Mouse (Mus musculus): ENCODE measurements around the gene 1600014C10Rik. TPM values are rescaled to one million over a fixed set of nuclear protein-coding genes. Genes with fewer than 3 reads are reported as not detected.

1600014C10Rik gene
- polyA plus RNA-seq, 1 experiment: 32.8 TPM

GRCm38 (mm10) chr7:38174321-38175148 is 8.5 kb upstream of the 1600014C10Rik start:
- WGBS: 20% methylated on average over 31 of the region's 31 CpGs
- no peaks in the 10 kb centered on the region; the same call in 1 of the 2 replicates for H3K4me1 ChIP-seq (ENCODE audit: control insufficient read depth, insufficient read depth, low read length)
- peak in 1 of 2 experiments; percentile 36 for DNase-seq
- H3K27me3 ChIP-seq (ENCODE audit: control insufficient read depth, insufficient read depth, low read length): no peaks in the 10 kb centered on the region; the same call in 1 of the 2 replicates
- peak overlapping the region; percentile 23 for H3K4me3 ChIP-seq (replicated peaks; ENCODE audit: insufficient read depth, low read depth, low read length)
- no peak for TF ChIP-seq POLR2A (IDR thresholded peaks at IDR 0.05; ENCODE audit: borderline replicate concordance, insufficient read depth, low read length)
- no peak overlapping the region for H3K27ac ChIP-seq (ENCODE audit: insufficient read depth, low read length)

GRCm38 (mm10) chr7:38176056-38176455 is 7.0 kb upstream of the 1600014C10Rik start:
- Histone ChIP-seq H3K4me3 (replicated peaks; ENCODE audit: insufficient read depth, low read depth, low read length) (no peak overlapping the region), H3K27ac (ENCODE audit: insufficient read depth, low read length) (no peak overlapping the region), H3K27me3 (ENCODE audit: control insufficient read depth, insufficient read depth, low read length) (no peaks in the 10 kb centered on the region; the same call in 1 of the 2 replicates), H3K4me1 (ENCODE audit: control insufficient read depth, insufficient read depth, low read length) (no peaks in the 10 kb centered on the region; the same call in 1 of the 2 replicates)
- no peak for DNase-seq
- no peak for TF ChIP-seq POLR2A (IDR thresholded peaks at IDR 0.05; ENCODE audit: borderline replicate concordance, insufficient read depth, low read length)
- no peak for TF ChIP-seq CTCF (IDR thresholded peaks at IDR 0.05; ENCODE audit: borderline replicate concordance, insufficient read depth, low read depth, low read length)
- 79% methylated on average over 3 of the region's 3 CpGs for WGBS

GRCm38 (mm10) chr7:38179896-38180295 is 3.1 kb upstream of the 1600014C10Rik start:
- no peak overlapping the region for H3K4me3 ChIP-seq (replicated peaks; ENCODE audit: insufficient read depth, low read depth, low read length)
- H3K27ac ChIP-seq (ENCODE audit: insufficient read depth, low read length): no peak overlapping the region
- no peaks in the 10 kb centered on the region; the same call in 1 of the 2 replicates for H3K27me3 ChIP-seq (ENCODE audit: control insufficient read depth, insufficient read depth, low read length)
- TF ChIP-seq POLR2A (IDR thresholded peaks at IDR 0.05; ENCODE audit: borderline replicate concordance, insufficient read depth, low read length) (no peak), CTCF (IDR thresholded peaks at IDR 0.05; ENCODE audit: borderline replicate concordance, insufficient read depth, low read depth, low read length) (no peak)
- 68% methylated on average over 3 of the region's 3 CpGs for WGBS
- H3K4me1 ChIP-seq (ENCODE audit: control insufficient read depth, insufficient read depth, low read length): 0 out of 2 replicates have a peak, but pooled peaks cover 2% of the 10 kb centered on the region
- no peak for DNase-seq

GRCm38 (mm10) chr7:38181366-38181765 is 1.7 kb upstream of the 1600014C10Rik start:
- Histone ChIP-seq H3K27ac (ENCODE audit: insufficient read depth, low read length) (no peak overlapping the region), H3K4me1 (ENCODE audit: control insufficient read depth, insufficient read depth, low read length) (peaks cover 3% of the 10 kb centered on the region; the same call in 1 of the 2 replicates), H3K27me3 (ENCODE audit: control insufficient read depth, insufficient read depth, low read length) (no peaks in the 10 kb centered on the region), H3K4me3 (replicated peaks; ENCODE audit: insufficient read depth, low read depth, low read length) (no peak overlapping the region)
- no peak for TF ChIP-seq CTCF (IDR thresholded peaks at IDR 0.05; ENCODE audit: borderline replicate concordance, insufficient read depth, low read depth, low read length)
- TF ChIP-seq POLR2A (IDR thresholded peaks at IDR 0.05; ENCODE audit: borderline replicate concordance, insufficient read depth, low read length): no peak
- 85% methylated on average over 2 of the region's 2 CpGs for WGBS
- DNase-seq: no peak

- peak; percentile 84 to 90 for DNase-seq
- WGBS: under 1% methylated on average over 11 of the region's 11 CpGs
- TF ChIP-seq POLR2A (IDR thresholded peaks at IDR 0.05; ENCODE audit: borderline replicate concordance, insufficient read depth, low read length) (no peak), CTCF (IDR thresholded peaks at IDR 0.05; ENCODE audit: borderline replicate concordance, insufficient read depth, low read depth, low read length) (peak; percentile 88)
- peaks cover 7% of the 10 kb centered on the region; the same call in 1 of the 2 replicates for H3K4me1 ChIP-seq (ENCODE audit: control insufficient read depth, insufficient read depth, low read length)
- peak overlapping the region; percentile 80 for H3K4me3 ChIP-seq (replicated peaks; ENCODE audit: insufficient read depth, low read depth, low read length)
- no peaks in the 10 kb centered on the region for H3K27me3 ChIP-seq (ENCODE audit: control insufficient read depth, insufficient read depth, low read length)
- peak overlapping the region; percentile 75; the same call in 1 of the 2 replicates for H3K27ac ChIP-seq (ENCODE audit: insufficient read depth, low read length)
Measured at GRCm38 (mm10) chr7:38182596-38182961, 438 bp upstream of the 1600014C10Rik start.

GRCm38 (mm10) chr7:38183709-38184417 is 846 bp downstream of the 1600014C10Rik start:
- peak; percentile 78 for TF ChIP-seq POLR2A (IDR thresholded peaks at IDR 0.05; ENCODE audit: borderline replicate concordance, insufficient read depth, low read length)
- no peak for TF ChIP-seq CTCF (IDR thresholded peaks at IDR 0.05; ENCODE audit: borderline replicate concordance, insufficient read depth, low read depth, low read length)
- Histone ChIP-seq H3K27ac (ENCODE audit: insufficient read depth, low read length) (peak overlapping the region; percentile 75), H3K4me1 (ENCODE audit: control insufficient read depth, insufficient read depth, low read length) (peaks cover 7% of the 10 kb centered on the region; the same call in 1 of the 2 replicates), H3K27me3 (ENCODE audit: control insufficient read depth, insufficient read depth, low read length) (no peaks in the 10 kb centered on the region), H3K4me3 (replicated peaks; ENCODE audit: insufficient read depth, low read depth, low read length) (peak overlapping the region; percentile 80)
- WGBS: 1% methylated on average over 36 of the region's 36 CpGs
- DNase-seq: peak; percentile 93 to 95

- peak overlapping the region; percentile 75; the same call in 1 of the 2 replicates for H3K27ac ChIP-seq (ENCODE audit: insufficient read depth, low read length)
- no peak for DNase-seq
- H3K27me3 ChIP-seq (ENCODE audit: control insufficient read depth, insufficient read depth, low read length): no peaks in the 10 kb centered on the region
- H3K4me1 ChIP-seq (ENCODE audit: control insufficient read depth, insufficient read depth, low read length): peaks cover 7% of the 10 kb centered on the region; the same call in 1 of the 2 replicates
- WGBS: 4% methylated on average over 1 of the region's 1 CpGs
- no peak for TF ChIP-seq POLR2A (IDR thresholded peaks at IDR 0.05; ENCODE audit: borderline replicate concordance, insufficient read depth, low read length)
- TF ChIP-seq CTCF (IDR thresholded peaks at IDR 0.05; ENCODE audit: borderline replicate concordance, insufficient read depth, low read depth, low read length): no peak
- peak overlapping the region; percentile 80 for H3K4me3 ChIP-seq (replicated peaks; ENCODE audit: insufficient read depth, low read depth, low read length)
Measured at GRCm38 (mm10) chr7:38184418-38184745, 1.4 kb downstream of the 1600014C10Rik start.
